25 mouse cellular contexts compared by ENCODE assay signal in the genomic region with DNA sequence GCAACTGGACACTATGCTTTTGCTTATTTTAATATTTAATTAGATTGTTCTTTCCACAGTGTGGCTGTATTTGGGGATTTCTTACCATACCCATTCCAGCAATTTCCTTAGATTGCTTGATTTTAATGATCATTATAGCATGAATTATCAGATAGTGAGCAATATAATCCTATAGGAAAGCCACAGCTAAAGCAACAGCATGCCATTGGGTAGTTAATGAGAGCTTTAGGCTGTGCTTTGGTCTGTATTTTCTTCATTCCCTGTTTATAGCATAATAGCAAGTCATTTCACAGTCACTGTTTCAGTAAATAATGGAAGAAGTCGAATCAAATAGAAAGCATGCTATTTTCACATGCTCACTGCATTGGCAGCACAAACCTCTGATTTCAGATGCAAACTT. TPM values are rescaled to one million over a fixed set of nuclear protein-coding genes. Genes with fewer than 3 reads are reported as not detected.
"Had no signal": no experiment of that assay in that cellular context is flagged by ENCODE, and none has a peak within 500 bp of the region (broad histone marks: within the 10 kb centered on the region; RNA-seq: fewer than 3 reads in every experiment).

No protein-coding gene starts in this region.

- H3K27ac ChIP-seq: liver, embryonic 13.5 days; liver, embryonic 15.5 days; lung, embryonic 15.5 days; midbrain, embryonic 12.5 days; neural tube, embryonic 13.5 days had no signal

- ATAC-seq: liver, postnatal 0 days; lung, postnatal 0 days; midbrain, embryonic 16.5 days had no signal

- H3K9me3 ChIP-seq: liver, embryonic 13.5 days; liver, embryonic 15.5 days; lung, embryonic 15.5 days; midbrain, embryonic 12.5 days; neural tube, embryonic 13.5 days had no signal

- H3K9ac ChIP-seq: liver, embryonic 13.5 days; liver, embryonic 15.5 days; liver, postnatal 0 days; lung, embryonic 15.5 days; midbrain, embryonic 12.5 days; neural tube, embryonic 13.5 days had no signal

- H3K27me3 ChIP-seq: liver, embryonic 13.5 days; liver, embryonic 15.5 days; lung, embryonic 15.5 days; midbrain, embryonic 12.5 days; neural tube, embryonic 13.5 days had no signal

- DNase-seq: liver, embryonic 13.5 days; liver, postnatal 0 days; lung, adult 2 months; lung, postnatal 4 days; midbrain, embryonic 14.5 days; retina, postnatal 1 day; right cerebral cortex, adult 18-20 months; right cerebral cortex, postnatal 25 days; right cerebral cortex, postnatal 4 days; spleen, adult 18-20 months; thymus, adult 18-20 months; thymus, postnatal 14 days; thymus, postnatal 36 days had no signal

- H3K4me2 ChIP-seq: liver, embryonic 11.5 days; liver, embryonic 13.5 days; liver, embryonic 15.5 days; lung, embryonic 15.5 days; midbrain, embryonic 12.5 days; neural tube, embryonic 13.5 days had no signal

- H3K4me1 ChIP-seq: liver, embryonic 13.5 days; liver, embryonic 15.5 days; lung, embryonic 15.5 days; midbrain, embryonic 12.5 days had no signal

- H3K4me3 ChIP-seq: liver, embryonic 13.5 days; liver, embryonic 15.5 days; lung, embryonic 15.5 days; midbrain, embryonic 12.5 days; neural tube, embryonic 13.5 days had no signal

- H3K36me3 ChIP-seq: liver, embryonic 13.5 days; liver, embryonic 15.5 days; lung, embryonic 15.5 days; midbrain, embryonic 12.5 days; neural tube, embryonic 13.5 days had no signal

RNA-seq across cellular contexts. Expression of gene Htr1f, which starts 49.9 kb away (rescaled TPM):
- polyA plus RNA-seq: liver, embryonic 11.5 days; liver, embryonic 13.5 days; liver, embryonic 15.5 days; liver, postnatal 0 days; lung, adult 2 months; lung, embryonic 15.5 days; lung, postnatal 0 days; neural tube, embryonic 11.5 days; small intestine, adult 2 months; stomach, embryonic 14.5 days; stomach, embryonic 16.5 days; thymus, postnatal 0 days had no signal
